Mouse (Mus musculus) small intestine, adult 2 months (tissue): Measurements from ENCODE around the gene Cables2. TPM values are rescaled to one million over a fixed set of nuclear protein-coding genes. Genes with fewer than 3 reads are reported as not detected.

Experiments
- H3K27ac ChIP-seq: fragments of 200-500 bp; 2 replicates; pipeline ENCODE4 v1.5.1; 2012; ENCODE audit warnings: low read depth, low read length, control low read depth, inconsistent platforms; ENCODE audit not compliant: insufficient read depth
- H3K27me3 ChIP-seq: fragments of 200-500 bp; 2 replicates; pipeline ENCODE4 v1.6.1; 2012; ENCODE audit warnings: mild to moderate bottlenecking, moderate library complexity, low read length, inconsistent platforms; ENCODE audit not compliant: control insufficient read depth, insufficient read depth
- H3K36me3 ChIP-seq: fragments of 200-500 bp; 2 replicates; pipeline ENCODE4 v1.6.1; 2012; ENCODE audit warnings: mild to moderate bottlenecking, low read length, control low read depth, inconsistent platforms; ENCODE audit not compliant: control insufficient read depth, insufficient read depth
- H3K4me1 ChIP-seq: fragments of 200-500 bp; 2 replicates; pipeline ENCODE4 v1.6.1; 2012; ENCODE audit warnings: low read length, inconsistent platforms, mixed read lengths; ENCODE audit not compliant: control insufficient read depth, insufficient read depth, insufficient read length
- H3K4me3 ChIP-seq: fragments of 200-500 bp; 2 replicates; pipeline ENCODE4 v1.5.1; 2012; ENCODE audit warnings: low read depth, mild to moderate bottlenecking, control low read depth, inconsistent platforms, low read length, moderate library complexity
- CTCF ChIP-seq: fragments of 200-500 bp; IDR thresholded peaks from 2 replicates; pipeline ENCODE4 v1.5.1; 2012; ENCODE audit warnings: low read depth, mild to moderate bottlenecking, control low read depth, inconsistent platforms, low read length, moderate library complexity, mixed read lengths; ENCODE audit not compliant: insufficient replicate concordance, insufficient read length; ENCODE audit errors: extremely low read depth
- POLR2A ChIP-seq: fragments of 200-500 bp; IDR thresholded peaks from 2 replicates; pipeline ENCODE4 v1.6.1; 2012; ENCODE audit warnings: low read depth, mild to moderate bottlenecking, control low read depth, inconsistent platforms, low read length, moderate library complexity
- WGBS: fragments of 180-500 bp; shearing (Covaris S2); methylation state at CpG from one replicate; pipeline ENCODE4 v1.1.7; 2018; 5-methylcytosine and 5-hydroxymethylcytosine counted together
- polyA plus RNA-seq: library from polyadenylated mRNA; depleted of rRNA; stranded (reverse); fragments of >200 nt; gene quantifications from 2 replicates; pipeline ENCODE4 v1.2.3, GENCODE M21; 2012

The Cables2 gene
- polyA plus RNA-seq, 1 experiment, result 32.0 TPM

GRCm38 (mm10) chr2:180225762-180226378, 47.4 kb downstream of the Cables2 start, which contains the start of gene Lama5:
Gene Lama5 (minus strand): TSS chr2:180225859.
- WGBS, result 1% methylated on average over 37 of the region's 37 CpGs
- peaks cover 26% of the 10 kb centered on the region for H3K4me1 ChIP-seq
- TF ChIP-seq POLR2A (no peak), CTCF (no peak)
- peak within 1 kb of the TSS; percentile 41 for H3K27ac ChIP-seq
- H3K36me3 ChIP-seq, result no peaks in the 10 kb centered on the region
- H3K27me3 ChIP-seq, result peaks cover 11% of the 10 kb centered on the region
- peak within 1 kb of the TSS; percentile 85 for H3K4me3 ChIP-seq

DNA sequence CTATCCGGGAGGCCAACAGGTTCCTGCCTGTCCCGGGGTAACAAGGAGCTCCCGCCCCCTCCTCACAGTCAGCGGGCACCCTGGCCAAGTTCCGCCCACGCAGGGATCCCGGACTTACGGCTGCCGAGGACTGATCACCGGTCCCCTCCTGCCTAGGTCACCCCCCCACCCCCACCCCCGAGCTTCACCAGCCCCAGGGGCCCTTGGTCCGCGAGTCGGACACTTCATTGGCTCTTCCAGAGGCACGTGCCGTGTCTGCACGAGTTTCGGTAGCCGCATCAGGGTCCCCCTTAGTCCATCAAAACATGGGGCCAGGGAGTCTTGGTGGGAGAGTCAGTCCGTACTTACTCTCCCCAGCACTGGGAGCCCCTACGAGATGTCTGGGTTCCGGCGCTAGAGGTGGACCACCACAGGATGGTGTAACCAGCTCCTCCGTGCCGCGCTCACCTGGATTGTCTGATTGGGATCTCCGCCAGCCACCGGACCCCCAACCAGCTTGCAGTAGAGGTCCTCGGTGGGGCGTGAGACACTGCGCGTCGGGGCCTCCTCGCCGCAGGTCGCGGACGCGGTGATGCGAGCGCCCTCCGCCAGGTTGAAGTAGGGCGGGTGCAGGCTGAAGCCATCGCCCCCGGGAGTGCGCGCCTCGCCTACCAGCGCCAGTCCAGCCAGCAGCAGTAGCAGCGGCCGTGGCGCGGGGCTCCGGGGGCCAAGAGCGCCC, 48.1 kb downstream of the Cables2 start:
- TF ChIP-seq POLR2A (no peak), CTCF (no peak)
- Histone ChIP-seq H3K4me1 (peaks cover 26% of the 10 kb centered on the region), H3K4me3 (peak overlapping the region; percentile 85), H3K36me3 (no peaks in the 10 kb centered on the region), H3K27ac (peak overlapping the region; percentile 41), H3K27me3 (peaks cover 11% of the 10 kb centered on the region)
- WGBS, result under 1% methylated on average over 55 of the region's 55 CpGs

DNA sequence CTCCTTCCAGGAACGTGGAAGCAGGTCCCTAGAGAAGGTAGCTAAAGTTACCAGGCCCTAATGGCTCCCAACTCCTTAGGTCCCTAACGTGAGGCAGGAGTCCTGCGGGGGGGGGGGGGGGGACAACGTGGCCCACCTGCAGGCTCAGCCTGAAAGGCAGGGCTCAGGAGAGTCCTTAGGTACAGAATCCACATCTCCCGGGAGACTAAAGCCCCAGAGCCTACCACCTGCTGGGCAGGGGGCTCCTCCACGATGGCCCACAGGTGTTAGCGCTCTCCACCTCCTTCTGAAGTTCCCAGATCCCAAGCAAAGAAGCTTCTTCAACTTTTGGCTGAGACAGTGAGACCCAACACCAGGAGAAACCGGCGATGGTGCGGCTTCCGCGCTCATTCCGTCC, 48.7 kb downstream of the Cables2 start:
- no peak overlapping the region for H3K27ac ChIP-seq
- WGBS, result 7% methylated on average over 13 of the region's 13 CpGs
- H3K4me1 ChIP-seq, result peaks cover 26% of the 10 kb centered on the region
- no peaks in the 10 kb centered on the region for H3K36me3 ChIP-seq
- H3K4me3 ChIP-seq, result peak overlapping the region; percentile 85
- no peak for TF ChIP-seq CTCF
- no peak for TF ChIP-seq POLR2A
- H3K27me3 ChIP-seq, result peaks cover 11% of the 10 kb centered on the region

GRCm38 (mm10) chr2:180222250-180222649, 51.0 kb downstream of the Cables2 start:
- no peak overlapping the region for H3K4me3 ChIP-seq
- WGBS, result 23% methylated on average over 6 of the region's 6 CpGs
- no peaks in the 10 kb centered on the region for H3K36me3 ChIP-seq
- TF ChIP-seq POLR2A (no peak), CTCF (no peak)
- H3K4me1 ChIP-seq, result peaks cover 22% of the 10 kb centered on the region
- peaks cover 11% of the 10 kb centered on the region for H3K27me3 ChIP-seq
- no peak overlapping the region for H3K27ac ChIP-seq

GRCm38 (mm10) chr2:180221051-180221450, 52.2 kb downstream of the Cables2 start:
- Histone ChIP-seq H3K4me1 (peaks cover 15% of the 10 kb centered on the region), H3K27me3 (peaks cover 11% of the 10 kb centered on the region), H3K4me3 (no peak overlapping the region), H3K27ac (no peak overlapping the region), H3K36me3 (no peaks in the 10 kb centered on the region)
- 83% methylated on average over 9 of the region's 9 CpGs for WGBS
- no peak for TF ChIP-seq CTCF

DNA sequence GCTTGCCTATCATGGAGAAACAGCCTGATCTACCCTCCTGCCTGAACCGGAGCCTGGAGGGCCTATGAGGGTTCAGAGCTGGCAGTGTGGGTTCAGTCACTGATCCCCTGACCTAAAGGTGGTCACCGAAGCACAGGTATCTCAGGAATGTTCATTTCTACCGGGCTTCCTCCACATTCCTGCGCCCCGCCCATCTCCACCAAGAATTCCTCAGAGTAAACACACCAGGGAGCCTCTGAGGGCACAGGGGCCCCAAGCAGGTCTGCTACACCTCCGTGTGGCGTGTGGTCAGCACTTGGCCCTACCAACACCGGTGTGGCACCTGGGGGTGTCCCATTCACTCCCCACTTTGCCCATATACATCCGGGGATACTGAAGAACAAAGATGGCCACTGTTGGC, 53.1 kb downstream of the Cables2 start:
- 34% methylated on average over 9 of the region's 9 CpGs for WGBS
- TF ChIP-seq CTCF (no peak), POLR2A (no peak)
- no peak overlapping the region for H3K27ac ChIP-seq
- peaks cover 13% of the 10 kb centered on the region for H3K4me1 ChIP-seq
- H3K36me3 ChIP-seq, result no peaks in the 10 kb centered on the region
- peaks cover 7% of the 10 kb centered on the region for H3K27me3 ChIP-seq
- no peak overlapping the region for H3K4me3 ChIP-seq

GRCm38 (mm10) chr2:180219145-180219943, 54.0 kb downstream of the Cables2 start:
- 78% methylated on average over 15 of the region's 15 CpGs for WGBS
- peaks cover 18% of the 10 kb centered on the region for H3K4me1 ChIP-seq

More at GRCm38 (mm10) chr2:180219145-180219943, 54.0 kb downstream of the Cables2 start:
- no peaks in the 10 kb centered on the region for H3K36me3 ChIP-seq
- H3K27ac ChIP-seq, result peak overlapping the region; percentile 24
- no peak for TF ChIP-seq CTCF
- no peak for TF ChIP-seq POLR2A
- no peak overlapping the region for H3K4me3 ChIP-seq
- H3K27me3 ChIP-seq, result no peaks in the 10 kb centered on the region
